Mouse (Mus musculus) midbrain, postnatal 0 days (tissue): Measurements from ENCODE around the gene Mob3b. TPM values are rescaled to one million over a fixed set of nuclear protein-coding genes. Genes with fewer than 3 reads are reported as not detected.
A peak's percentile ranks its signal among the peaks of the same experiment; 100 is the strongest.

Experiments
- ATAC-seq: fragments of 200-750 bp; cut with Nextera tagmentation; 2 replicates; pipeline ENCODE4 v1.8.0; 2017; ENCODE audit warnings: moderate number of reproducible peaks, mild to moderate bottlenecking, moderate TSS enrichment, moderate library complexity; ENCODE audit not compliant: low FRiP score
- DNase-seq: peaks from one replicate; pipeline ENCODE4 v3.0.0-alpha.2; 2015; ENCODE audit warnings: low spot score
- H3K27ac ChIP-seq: fragments of 300-500 bp; sonication (generic); 2 replicates; pipeline ENCODE4 v1.5.1; 2014; ENCODE audit warnings: low read depth, mild to moderate bottlenecking, low read length, mixed read lengths
- H3K27me3 ChIP-seq: fragments of 300-500 bp; sonication (generic); 2 replicates; pipeline ENCODE4 v1.6.1; 2014; ENCODE audit warnings: low read length, control low read depth, mixed read lengths; ENCODE audit not compliant: insufficient read depth
- H3K36me3 ChIP-seq: fragments of 300-500 bp; sonication (generic); 2 replicates; pipeline ENCODE4 v1.6.1; 2014; ENCODE audit warnings: low read length, control low read depth, mixed read lengths; ENCODE audit not compliant: insufficient read depth
- H3K4me1 ChIP-seq: fragments of 300-500 bp; sonication (generic); 2 replicates; pipeline ENCODE4 v1.6.1; 2014; ENCODE audit warnings: mild to moderate bottlenecking, control low read depth, antibody characterized with exemption, low read length, mixed read lengths; ENCODE audit not compliant: insufficient read depth
- H3K4me2 ChIP-seq: fragments of 300-500 bp; sonication (generic); 2 replicates; pipeline ENCODE4 v1.6.1; 2014; ENCODE audit warnings: low read depth, mild to moderate bottlenecking, low read length, mixed read lengths; ENCODE audit not compliant: poor library complexity, severe bottlenecking
- H3K4me3 ChIP-seq: fragments of 300-500 bp; sonication (generic); 2 replicates; pipeline ENCODE4 v1.5.1; 2014; ENCODE audit warnings: low read depth, mild to moderate bottlenecking, low read length, moderate library complexity
- H3K9ac ChIP-seq: fragments of 300-500 bp; sonication (generic); replicated peaks from 2 replicates; pipeline ENCODE4 v1.6.1; 2014; ENCODE audit warnings: mild to moderate bottlenecking, low read length, moderate library complexity, mixed read lengths; ENCODE audit not compliant: poor library complexity, severe bottlenecking
- H3K9me3 ChIP-seq: fragments of 300-500 bp; sonication (generic); 2 replicates; pipeline ENCODE4 v1.6.1; 2016; ENCODE audit warnings: low read length, control low read depth
- CTCF ChIP-seq: IDR thresholded peaks from 2 replicates; pipeline ENCODE4 v1.5.1; 2016; ENCODE audit warnings: antibody characterized with exemption, mild to moderate bottlenecking
- WGBS: fragments of 180-500 bp; shearing (Covaris S2); extraction: QIAGEN DNeasy Blood & Tissue Kit; methylation state at CpG from one replicate; pipeline ENCODE4 v1.1.7; 2014; 5-methylcytosine and 5-hydroxymethylcytosine counted together
- polyA plus RNA-seq: library from polyadenylated mRNA; unstranded; fragments of >200 nt; fragmentation: Nextera tagmentation; extraction: Ambion mirVana; gene quantifications from 2 replicates; pipeline ENCODE4 v1.2.1, GENCODE M21; 2015
- total RNA-seq: library from RNA; depleted of rRNA; stranded (reverse); fragments of >200 nt; gene quantifications from 2 replicates; pipeline ENCODE4 v1.2.3, GENCODE M21; 2014; rRNA removed

Gene Mob3b
- total and polyA plus RNA-seq, 2 experiments from 2014 or later, result 0.77 to 1.6 TPM

GRCm38 (mm10) chr4:34900155-34900554, 257.1 kb downstream of the Mob3b start:
- no peaks in the 10 kb centered on the region for H3K27me3 ChIP-seq
- H3K36me3 ChIP-seq, result no peaks in the 10 kb centered on the region
- WGBS, result 37% methylated on average over 9 of the region's 9 CpGs
- no peaks in the 10 kb centered on the region for H3K4me1 ChIP-seq
- DNase-seq (peak; percentile 45), ATAC-seq (peak; percentile 47; the same call in 1 of the 2 replicates)
- no peak overlapping the region for H3K9ac ChIP-seq
- no peaks in the 10 kb centered on the region for H3K9me3 ChIP-seq
- TF ChIP-seq CTCF, result no peak
- peak overlapping the region; percentile 12; the same call in 1 of the 2 replicates for H3K4me2 ChIP-seq
- no peak overlapping the region for H3K4me3 ChIP-seq
- no peak overlapping the region for H3K27ac ChIP-seq

- no peaks in the 10 kb centered on the region for H3K9me3 ChIP-seq
- ATAC-seq (no peak), DNase-seq (no peak)
- no peak overlapping the region for H3K4me2 ChIP-seq
- H3K27ac ChIP-seq, result no peak overlapping the region
- H3K4me3 ChIP-seq, result no peak overlapping the region
- no peak for TF ChIP-seq CTCF
- H3K4me1 ChIP-seq, result no peaks in the 10 kb centered on the region
- H3K9ac ChIP-seq, result no peak overlapping the region
- no peaks in the 10 kb centered on the region for H3K36me3 ChIP-seq
- WGBS, result 95% methylated on average over 1 of the region's 1 CpGs
- no peaks in the 10 kb centered on the region for H3K27me3 ChIP-seq
Measured at GRCm38 (mm10) chr4:34899322-34899721, 258.0 kb downstream of the Mob3b start.

Other genes starting within 250 kb of the Mob3b start
- not detected in 2 replicates for gene Ifnk, start 5.4 kb downstream of the Mob3b start, total RNA-seq
- gene Ifnk, start 5.4 kb downstream of the Mob3b start, polyA plus RNA-seq, result not detected in 2 replicates
- gene C9orf72, start 68.7 kb upstream of the Mob3b start, total RNA-seq, result 54.4 and 65.9 TPM in 2 replicates
- 49.7 and 51.7 TPM in 2 replicates for gene C9orf72, start 68.7 kb upstream of the Mob3b start, polyA plus RNA-seq